Mouse (Mus musculus): Measurements from ENCODE around the gene Gdf15.

The Gdf15 gene

DNA sequence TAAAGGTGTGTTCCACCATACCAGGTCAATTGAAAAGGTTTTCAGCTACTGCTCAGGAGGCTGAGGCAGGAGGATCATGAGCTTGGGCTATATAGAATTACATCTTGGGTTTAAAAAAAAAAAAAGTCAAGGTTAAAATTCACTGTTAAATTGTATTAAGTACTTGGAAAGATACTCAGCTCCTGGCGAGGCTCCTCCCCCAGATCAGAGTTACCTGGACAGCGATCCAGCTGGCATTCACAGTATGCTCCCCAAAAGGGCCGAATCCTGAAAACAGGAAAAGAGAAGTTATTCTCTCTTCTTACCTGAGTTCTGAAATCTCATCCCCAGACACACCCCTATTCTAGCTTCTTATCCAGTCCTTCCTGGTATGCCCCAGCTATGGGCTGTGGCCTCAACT lies 25.0 kb upstream of the Gdf15 start:
- DNase-seq (ENCODE audit: low read depth, low spot score): no peak

GRCm38 (mm10) chr8:70656193-70656790 lies 24.0 kb upstream of the Gdf15 start:
- no peak for DNase-seq (ENCODE audit: low read depth, low spot score)

DNA sequence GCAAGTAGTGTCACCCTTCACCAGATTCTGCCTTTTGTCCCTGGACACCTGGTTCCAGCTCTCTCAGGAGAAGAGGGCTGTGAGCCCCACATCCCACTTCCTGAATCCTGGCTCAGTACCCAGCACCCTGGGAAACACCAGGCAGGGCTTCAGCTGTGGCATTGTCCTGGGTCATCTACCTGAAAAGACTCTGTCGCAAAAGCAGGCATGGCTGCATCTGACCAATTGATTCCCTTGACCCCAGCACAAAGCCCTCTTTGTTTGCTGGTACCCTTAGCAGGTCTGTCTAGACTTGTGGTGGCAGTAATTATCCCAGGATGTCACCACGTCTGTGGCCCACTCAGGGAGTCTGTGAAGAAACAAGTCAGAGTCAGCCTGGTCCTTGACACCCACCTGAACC lies 23.2 kb upstream of the Gdf15 start:
- DNase-seq (ENCODE audit: low read depth, low spot score): no peak

DNA sequence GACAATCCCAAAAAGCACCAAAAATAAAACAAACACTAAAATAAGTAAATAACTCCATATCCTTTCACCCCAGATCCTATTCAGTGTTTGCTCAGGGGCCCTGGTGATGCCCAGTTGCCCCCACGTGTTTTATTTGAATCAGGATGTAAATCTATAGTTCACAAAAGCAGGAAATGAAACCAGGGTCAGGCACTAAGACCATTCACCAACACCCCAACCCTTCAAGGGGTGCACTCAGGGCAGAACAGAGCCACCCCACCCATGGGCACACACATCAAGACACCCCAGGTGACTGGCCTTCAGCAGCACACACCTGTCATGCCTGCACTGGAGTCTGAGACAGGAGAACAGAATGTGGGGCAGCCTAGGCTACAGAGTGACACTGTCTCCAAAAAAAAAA lies 21.9 kb upstream of the Gdf15 start:
- DNase-seq (ENCODE audit: low read depth, low spot score): no peak

DNA sequence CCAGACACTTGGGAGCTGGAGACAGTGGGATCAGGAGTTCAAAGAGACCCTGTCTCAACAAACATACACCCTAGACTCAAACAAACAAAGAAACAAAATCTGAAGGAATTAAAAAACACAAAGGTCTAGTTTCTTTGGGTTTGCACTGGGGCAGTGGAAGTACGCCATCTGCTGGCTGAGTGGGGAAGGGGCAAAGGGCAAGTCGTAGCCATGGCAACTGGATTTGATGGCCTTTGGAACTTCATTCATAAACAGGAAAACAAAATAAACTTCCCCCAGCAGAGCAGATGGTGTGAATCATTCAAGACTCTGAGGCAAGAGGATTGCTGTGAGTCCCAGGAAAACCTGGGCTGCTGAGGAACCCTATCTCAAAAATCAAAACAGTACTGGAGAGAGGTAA lies 21.0 kb upstream of the Gdf15 start:
- DNase-seq (ENCODE audit: low read depth, low spot score): peak; percentile 85

GRCm38 (mm10) chr8:70650351-70650750 lies 18.1 kb upstream of the Gdf15 start:
- DNase-seq (ENCODE audit: low read depth, low spot score): no peak

DNA sequence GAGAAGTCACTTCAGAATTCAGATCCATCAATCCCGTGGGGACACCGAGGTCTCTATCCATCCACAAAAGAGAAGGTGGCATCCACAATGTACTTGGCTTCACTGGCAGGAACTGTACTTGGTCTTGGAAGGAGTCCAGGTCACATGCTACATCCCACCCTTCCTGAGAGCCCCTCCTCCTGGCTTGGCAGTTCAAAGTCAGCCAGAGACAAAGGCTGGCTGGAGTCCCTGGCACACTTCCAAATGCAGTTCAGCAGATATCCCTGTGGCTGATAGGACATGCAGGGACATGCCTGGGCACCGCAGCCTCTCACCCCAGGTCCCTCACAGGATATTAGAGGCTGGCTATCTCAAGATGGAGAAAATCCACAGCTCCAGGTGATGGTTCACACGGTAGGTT lies 17.1 kb upstream of the Gdf15 start:
- DNase-seq (ENCODE audit: low read depth, low spot score): peak; percentile 91

DNA sequence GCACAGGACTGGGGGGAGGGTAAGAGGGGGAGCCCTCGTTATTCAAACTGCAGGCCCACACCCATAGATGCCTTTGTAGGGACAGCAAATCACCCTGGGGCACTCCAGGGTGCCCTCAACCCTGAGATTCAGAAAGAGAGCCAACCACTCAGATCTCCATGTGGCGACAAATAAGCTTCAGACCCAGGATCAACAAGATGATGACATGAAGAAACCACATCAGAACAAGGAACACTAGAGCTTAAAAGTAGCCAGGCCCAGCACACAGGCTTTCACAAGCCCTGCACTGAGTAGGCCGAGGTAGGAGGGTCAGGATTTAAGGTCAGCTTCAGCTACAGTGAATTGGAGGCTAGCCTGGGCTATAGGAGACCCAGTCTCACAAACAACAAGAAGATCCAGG lies 16.7 kb upstream of the Gdf15 start:
- peak; percentile 65 for DNase-seq (ENCODE audit: low read depth, low spot score)

DNA sequence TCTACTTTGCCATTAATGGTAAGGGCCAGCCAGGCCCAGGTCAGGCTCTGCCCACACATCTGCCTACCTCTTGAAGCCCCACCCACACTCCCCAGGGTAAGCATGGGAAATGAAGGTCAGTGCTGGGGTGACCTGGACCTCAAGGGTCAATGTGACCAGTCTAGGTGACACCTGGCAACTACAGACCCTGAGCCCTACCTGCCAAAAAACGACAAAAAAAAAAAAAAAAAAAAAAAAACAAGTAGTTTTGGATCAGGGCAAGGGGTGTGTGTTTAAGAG lies 15.8 kb upstream of the Gdf15 start:
- DNase-seq (ENCODE audit: low read depth, low spot score): no peak

DNA sequence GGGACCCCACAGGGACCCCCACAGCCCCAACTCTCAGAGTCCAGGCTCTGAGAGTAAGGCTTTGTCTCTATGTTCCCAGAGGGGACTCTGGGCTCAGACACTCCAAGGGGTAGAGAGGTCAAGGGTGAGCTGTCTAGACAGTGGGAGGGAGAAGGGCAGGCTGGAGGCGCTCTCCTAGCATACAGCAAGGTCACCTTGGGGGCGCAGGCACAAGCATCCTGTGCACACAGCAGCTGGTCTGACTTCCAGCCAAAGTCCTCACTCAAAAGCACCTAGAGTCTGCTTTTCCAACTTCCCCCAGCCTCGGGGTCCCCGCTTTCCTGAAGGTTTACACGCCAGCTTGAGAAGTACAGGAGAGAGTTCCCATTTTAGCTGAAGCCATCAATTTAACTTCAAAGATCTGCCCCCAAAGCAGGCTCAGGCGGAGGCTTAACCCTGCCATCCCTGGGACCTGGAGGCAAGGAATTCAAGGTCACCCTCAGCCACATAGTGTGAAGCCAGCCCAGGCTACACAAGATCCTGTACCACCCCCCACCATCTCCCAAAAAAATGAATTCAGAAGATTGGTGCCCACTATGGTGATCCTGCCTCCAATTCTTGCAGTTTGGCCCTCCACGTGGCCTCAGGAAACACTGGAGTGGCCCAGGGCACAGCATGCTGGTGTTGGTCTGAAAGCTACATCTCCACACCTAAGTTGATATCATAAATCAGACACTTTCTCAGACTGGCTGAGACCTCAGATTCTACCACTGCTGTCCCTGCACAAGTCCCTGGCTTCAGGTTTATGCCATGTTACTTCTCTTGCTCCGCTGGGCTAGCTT lies 15.3 kb upstream of the Gdf15 start:
- DNase-seq (ENCODE audit: low read depth, low spot score): no peak

GRCm38 (mm10) chr8:70646775-70647174 lies 14.5 kb upstream of the Gdf15 start:
- DNase-seq (ENCODE audit: low read depth, low spot score): no peak

GRCm38 (mm10) chr8:70646369-70646768 lies 14.1 kb upstream of the Gdf15 start:
- no peak for DNase-seq (ENCODE audit: low read depth, low spot score)

GRCm38 (mm10) chr8:70645501-70646224 lies 13.4 kb upstream of the Gdf15 start:
- no peak for DNase-seq (ENCODE audit: low read depth, low spot score)

DNA sequence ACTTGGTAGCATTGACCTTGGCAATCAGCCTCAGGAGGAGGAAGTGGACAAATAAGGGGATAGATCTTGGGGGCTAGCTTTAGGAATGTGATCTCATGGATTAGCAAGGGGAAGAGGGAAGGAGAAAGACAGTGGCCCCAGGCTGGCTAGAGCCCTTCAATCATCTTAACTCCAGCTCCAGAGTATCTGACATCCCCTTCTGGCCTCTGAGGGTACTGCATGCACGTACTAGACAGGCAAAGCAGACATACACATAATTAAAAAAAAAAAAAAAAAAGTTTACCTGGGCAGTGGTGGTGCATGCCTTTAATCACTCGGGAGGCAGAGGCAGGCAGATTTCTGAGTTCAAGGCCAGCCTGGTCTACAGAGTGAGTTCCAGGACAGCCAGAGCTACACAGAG lies 11.8 kb upstream of the Gdf15 start:
- no peak for DNase-seq (ENCODE audit: low read depth, low spot score)

DNA sequence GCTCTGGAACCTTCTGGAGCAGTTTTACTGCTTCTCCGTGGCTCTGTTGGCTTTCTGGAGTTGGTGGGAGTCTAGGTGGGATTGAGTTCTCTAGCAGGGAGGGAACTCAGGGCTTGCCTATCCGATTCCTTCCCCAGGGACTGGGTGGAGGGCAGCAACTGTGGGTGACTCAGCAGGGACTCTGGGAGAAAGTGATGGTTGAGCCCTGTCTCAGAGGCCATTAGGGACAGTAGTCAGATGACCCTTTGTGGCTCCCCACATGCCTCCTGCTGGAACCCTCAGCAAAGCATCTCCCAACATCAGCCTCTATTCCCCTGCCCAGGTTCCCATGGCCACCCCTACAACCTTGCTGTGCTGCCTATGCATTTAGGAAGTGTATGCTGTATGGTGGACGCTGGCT lies 10.8 kb upstream of the Gdf15 start:
- peak; percentile 79 for DNase-seq (ENCODE audit: low read depth, low spot score)

DNA sequence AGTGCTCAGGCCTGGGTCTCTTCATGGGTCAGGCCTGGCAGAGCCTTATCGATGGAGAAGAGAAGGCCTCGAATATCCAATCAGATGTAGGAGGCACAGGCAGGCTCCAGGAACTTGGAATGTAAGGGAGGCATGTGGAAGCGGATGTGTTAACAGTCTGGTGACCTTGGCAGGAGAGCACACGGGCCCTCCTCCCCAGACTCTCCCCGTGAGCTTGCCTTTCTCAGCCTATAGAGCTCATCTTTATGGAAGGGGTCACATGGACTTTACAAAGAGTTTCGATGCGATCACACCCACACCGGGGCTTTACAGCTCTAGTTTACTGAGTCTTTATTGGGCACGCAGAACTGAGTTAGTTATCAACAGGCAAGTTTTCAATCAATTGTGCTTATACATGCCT lies 6.5 kb upstream of the Gdf15 start:
- DNase-seq (ENCODE audit: low read depth, low spot score): no peak

DNA sequence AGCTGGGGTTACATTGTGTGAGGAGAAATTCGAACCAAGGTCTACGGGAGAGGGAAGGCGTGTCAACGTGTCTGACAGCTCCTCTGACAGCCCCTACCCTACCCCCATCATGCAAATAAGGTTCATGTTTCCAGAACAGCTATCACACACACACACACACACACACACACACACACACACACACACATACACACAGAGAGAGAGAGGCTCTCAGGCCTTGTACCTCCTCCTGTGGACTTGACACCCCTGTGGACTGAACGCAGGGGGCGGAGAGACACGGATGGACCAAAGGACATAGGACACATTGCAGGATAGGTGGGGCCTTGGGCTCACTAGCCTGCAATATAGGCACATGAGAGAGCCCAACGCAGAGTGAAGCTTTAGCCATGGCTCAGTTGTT lies 4.6 kb upstream of the Gdf15 start:
- DNase-seq (ENCODE audit: low read depth, low spot score): no peak

- DNase-seq (ENCODE audit: low read depth, low spot score): no peak
Measured at GRCm38 (mm10) chr8:70635527-70635926, 3.3 kb upstream of the Gdf15 start.

DNA sequence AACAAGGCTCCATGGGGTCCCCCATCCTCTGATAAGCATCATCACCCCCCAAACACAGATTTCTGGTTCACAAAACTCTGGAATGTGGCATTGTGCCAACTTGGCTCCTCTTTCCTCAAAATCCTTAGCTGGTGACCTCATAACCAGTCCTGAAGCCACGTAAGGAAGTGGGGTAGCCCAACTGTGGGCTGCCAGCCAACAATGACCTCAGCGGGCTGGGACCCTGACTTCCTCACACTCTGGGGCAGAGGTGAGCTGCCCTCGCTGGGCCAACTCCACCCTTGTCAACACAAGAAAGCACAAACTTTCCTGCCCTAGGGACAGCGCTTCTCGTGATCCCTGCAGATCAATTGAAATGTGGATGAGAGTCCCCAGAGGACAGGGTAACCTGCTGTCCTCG lies 1.8 kb upstream of the Gdf15 start:
- peak; percentile 84 for DNase-seq (ENCODE audit: low read depth, low spot score)

DNA sequence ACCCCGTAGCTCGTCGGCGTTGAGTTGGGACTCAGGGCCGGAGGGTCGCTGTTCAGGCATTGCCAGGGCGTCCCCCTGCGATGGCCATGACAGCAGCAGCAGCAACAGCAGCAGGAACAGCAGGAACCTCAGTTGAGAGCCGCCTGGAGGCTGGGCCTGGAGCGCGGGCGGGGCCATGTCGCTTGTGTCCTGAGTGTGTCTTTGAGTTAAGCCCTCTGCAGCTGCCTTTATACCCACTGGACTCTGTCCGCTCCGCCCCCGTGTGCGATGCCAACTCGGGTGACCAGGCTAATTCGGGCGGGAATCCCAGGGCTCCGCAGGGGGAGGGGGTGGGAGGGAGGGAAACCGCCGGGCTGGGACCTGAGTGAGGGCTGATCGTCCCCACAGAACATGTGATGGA lies 820 bp downstream of the Gdf15 start:
- DNase-seq (ENCODE audit: low read depth, low spot score): peak; percentile 21

- DNase-seq (ENCODE audit: low read depth, low spot score): peak; percentile 88
Measured at GRCm38 (mm10) chr8:70630532-70631381, 1.5 kb downstream of the Gdf15 start.

Measured in 3T3-L1 (cell line).